Mouse (Mus musculus): ENCODE measurements around the gene Dkk2.

GRCm38 (mm10) chr3:132121344-132121743, 36.3 kb downstream of the Dkk2 start:
- TF ChIP-seq POLR2A (IDR thresholded peaks at IDR 0.05; ENCODE audit: borderline replicate concordance, extremely low read depth, insufficient read depth, insufficient read length, poor library complexity, severe bottlenecking), result no peak
- no peak for TF ChIP-seq CTCF (IDR thresholded peaks at IDR 0.05; ENCODE audit: borderline replicate concordance, extremely low read depth, insufficient read depth, insufficient read length)

Measured in brain, embryonic 14.5 days (tissue).